Mouse (Mus musculus) thymus, postnatal 4 days (tissue): ENCODE results near the gene Fastk.

Source experiments
- DNase-seq: peaks from one replicate; pipeline ENCODE4 v3.0.0; 2021

The Fastk gene

GRCm38 (mm10) chr5:24444746-24445427 is at the start of gene Fastk:
Gene Fastk, minus strand, starts transcription at chr5:24445287.
- DNase-seq: peak; percentile 98

GRCm38 (mm10) chr5:24492546-24493285 is 47.6 kb upstream of the Fastk start:
- no peak for DNase-seq

- no peak for DNase-seq
Measured at GRCm38 (mm10) chr5:24490413-24490920, 45.4 kb upstream of the Fastk start.

- no peak for DNase-seq
Measured at GRCm38 (mm10) chr5:24486738-24487137, 41.7 kb upstream of the Fastk start.

- peak; percentile 90 for DNase-seq
Measured at GRCm38 (mm10) chr5:24486097-24486496, 41.0 kb upstream of the Fastk start.

- DNase-seq: no peak
Measured at GRCm38 (mm10) chr5:24484963-24485362, 39.9 kb upstream of the Fastk start.

GRCm38 (mm10) chr5:24483326-24483725 is 38.2 kb upstream of the Fastk start:
- DNase-seq: peak; percentile 64

GRCm38 (mm10) chr5:24482247-24483079 is 37.4 kb upstream of the Fastk start:
- DNase-seq: no peak

GRCm38 (mm10) chr5:24481647-24482046 is 36.6 kb upstream of the Fastk start:
- DNase-seq: peak; percentile 76

- DNase-seq: no peak
Measured at GRCm38 (mm10) chr5:24477909-24478308, 32.8 kb upstream of the Fastk start.

- DNase-seq: no peak
Measured at GRCm38 (mm10) chr5:24475476-24476241, 30.6 kb upstream of the Fastk start.

GRCm38 (mm10) chr5:24474723-24475261 is 29.7 kb upstream of the Fastk start:
- DNase-seq: peak; percentile 83

GRCm38 (mm10) chr5:24474025-24474722 is 29.1 kb upstream of the Fastk start:
- DNase-seq: no peak

- DNase-seq: no peak
Measured at GRCm38 (mm10) chr5:24472884-24473619, 28.0 kb upstream of the Fastk start.

- DNase-seq: peak; percentile 89
Measured at GRCm38 (mm10) chr5:24470600-24470999, 25.5 kb upstream of the Fastk start.

GRCm38 (mm10) chr5:24466762-24467161 is 21.7 kb upstream of the Fastk start:
- no peak for DNase-seq

GRCm38 (mm10) chr5:24455613-24456012 is 10.5 kb upstream of the Fastk start:
- no peak for DNase-seq

GRCm38 (mm10) chr5:24455076-24455475 is 10.0 kb upstream of the Fastk start:
- no peak for DNase-seq

- no peak for DNase-seq
Measured at GRCm38 (mm10) chr5:24453985-24454303, 8.9 kb upstream of the Fastk start.

- no peak for DNase-seq
Measured at GRCm38 (mm10) chr5:24453283-24453984, 8.3 kb upstream of the Fastk start.
